Mouse (Mus musculus): ENCODE data around the gene BC037034.

The BC037034 gene

GRCm38 (mm10) chr5:138262001-138262400 lies 1.8 kb downstream of the BC037034 start:
- DNase-seq (ENCODE audit: low read depth), result no peak

- DNase-seq (ENCODE audit: low read depth), result no peak
Measured at GRCm38 (mm10) chr5:138260834-138261233, 3.0 kb downstream of the BC037034 start.

GRCm38 (mm10) chr5:138260051-138260450 lies 3.8 kb downstream of the BC037034 start:
- DNase-seq (ENCODE audit: low read depth), result no peak

- no peak for DNase-seq (ENCODE audit: low read depth)
Measured at GRCm38 (mm10) chr5:138258993-138259392, 4.8 kb downstream of the BC037034 start.

GRCm38 (mm10) chr5:138258542-138258941 lies 5.3 kb downstream of the BC037034 start:
- DNase-seq (ENCODE audit: low read depth), result no peak

GRCm38 (mm10) chr5:138258078-138258477 lies 5.8 kb downstream of the BC037034 start:
- DNase-seq (ENCODE audit: low read depth), result no peak

- DNase-seq (ENCODE audit: low read depth), result no peak
Measured at GRCm38 (mm10) chr5:138257585-138257978, 6.3 kb downstream of the BC037034 start.

- DNase-seq (ENCODE audit: low read depth), result no peak
Measured at GRCm38 (mm10) chr5:138256966-138257584, 6.8 kb downstream of the BC037034 start.

GRCm38 (mm10) chr5:138256094-138256467 lies 7.8 kb downstream of the BC037034 start:
- no peak for DNase-seq (ENCODE audit: low read depth)

- DNase-seq (ENCODE audit: low read depth), result peak; percentile 97
Measured at GRCm38 (mm10) chr5:138255353-138256093, 8.3 kb downstream of the BC037034 start, which contains the start of gene Lamtor4. Gene Lamtor4, plus strand, starts transcription at chr5:138255482.

- no peak for DNase-seq (ENCODE audit: low read depth)
Measured at GRCm38 (mm10) chr5:138253061-138253460, 10.8 kb downstream of the BC037034 start.

- DNase-seq (ENCODE audit: low read depth), result no peak
Measured at GRCm38 (mm10) chr5:138251144-138251543, 12.7 kb downstream of the BC037034 start.

- no peak for DNase-seq (ENCODE audit: low read depth)
Measured at GRCm38 (mm10) chr5:138241511-138241910, 22.3 kb downstream of the BC037034 start.

- DNase-seq (ENCODE audit: low read depth), result no peak
Measured at GRCm38 (mm10) chr5:138234224-138234623, 29.6 kb downstream of the BC037034 start.

GRCm38 (mm10) chr5:138233778-138234177 lies 30.1 kb downstream of the BC037034 start:
- DNase-seq (ENCODE audit: low read depth), result no peak

GRCm38 (mm10) chr5:138229511-138229910 lies 34.3 kb downstream of the BC037034 start:
- no peak for DNase-seq (ENCODE audit: low read depth)

- no peak for DNase-seq (ENCODE audit: low read depth)
Measured at GRCm38 (mm10) chr5:138228026-138228425, 35.8 kb downstream of the BC037034 start.

- DNase-seq (ENCODE audit: low read depth), result no peak
Measured at GRCm38 (mm10) chr5:138227367-138227766, 36.5 kb downstream of the BC037034 start.

GRCm38 (mm10) chr5:138226491-138226890 lies 37.3 kb downstream of the BC037034 start:
- no peak for DNase-seq (ENCODE audit: low read depth)

- no peak for DNase-seq (ENCODE audit: low read depth)
Measured at GRCm38 (mm10) chr5:138225700-138226099, 38.1 kb downstream of the BC037034 start, which contains the start of gene Nxpe5. Gene Nxpe5, plus strand, starts transcription at chr5:138225898.

GRCm38 (mm10) chr5:138223287-138223686 lies 40.5 kb downstream of the BC037034 start:
- DNase-seq (ENCODE audit: low read depth), result no peak

GRCm38 (mm10) chr5:138222111-138222510 lies 41.7 kb downstream of the BC037034 start:
- peak; percentile 33 for DNase-seq (ENCODE audit: low read depth)

- DNase-seq (ENCODE audit: low read depth), result no peak
Measured at GRCm38 (mm10) chr5:138219864-138220263, 44.0 kb downstream of the BC037034 start.

Data from fibroblast of lung, adult 2 months (primary cell).